Mouse (Mus musculus) cortical plate, adult 2 months (tissue): ENCODE measurements around the gene Ddt. TPM values are rescaled to one million over a fixed set of nuclear protein-coding genes. Genes with fewer than 3 reads are reported as not detected.
A peak's percentile ranks its signal among the peaks of the same experiment; 100 is the strongest.

ENCODE experiments used
- H3K27ac ChIP-seq: fragments of 200-500 bp; 2 replicates; pipeline ENCODE4 v1.5.1; 2012; ENCODE audit warnings: low read length, control low read depth, inconsistent platforms; ENCODE audit not compliant: insufficient read depth
- H3K4me1 ChIP-seq: fragments of 200-500 bp; 2 replicates; pipeline ENCODE4 v1.6.1; 2011; ENCODE audit warnings: low read length; ENCODE audit not compliant: control insufficient read depth, insufficient read depth
- H3K4me3 ChIP-seq: fragments of 200-500 bp; 2 replicates; pipeline ENCODE4 v1.5.1; 2011; ENCODE audit warnings: mild to moderate bottlenecking, low read length, control low read depth; ENCODE audit not compliant: insufficient read depth
- CTCF ChIP-seq: fragments of 200-500 bp; IDR thresholded peaks from 2 replicates; pipeline ENCODE4 v1.5.1; 2011; ENCODE audit warnings: mild to moderate bottlenecking, control low read depth, low read length; ENCODE audit not compliant: insufficient read depth; ENCODE audit errors: extremely low read depth
- POLR2A ChIP-seq: fragments of 200-500 bp; IDR thresholded peaks from 2 replicates; pipeline ENCODE4 v1.6.1; 2011; ENCODE audit warnings: mild to moderate bottlenecking, low read length, control low read depth; ENCODE audit not compliant: insufficient read depth; ENCODE audit errors: extremely low read depth
- polyA plus RNA-seq: library from polyadenylated mRNA; depleted of rRNA; stranded (reverse); fragments of >200 nt; gene quantifications from 2 replicates; pipeline ENCODE4 v1.2.3, GENCODE M21; 2012; rRNA removed

Gene Ddt
- polyA plus RNA-seq, result 85.2 and 90.3 TPM in 2 replicates

- no peaks in the 10 kb centered on the region for H3K4me1 ChIP-seq
- TF ChIP-seq POLR2A (peak; percentile 84; the same call in 1 of the 2 replicates), CTCF (peak; percentile 24; the same call in 1 of the 2 replicates)
- H3K4me3 ChIP-seq, result peak within 1 kb of the TSS; percentile 79
- H3K27ac ChIP-seq, result no peak within 1 kb of the TSS
Observed at GRCm38 (mm10) chr10:75772795-75773664, at the start of gene Ddt. Gene Ddt, minus strand, starts transcription at chr10:75773414.

- H3K4me3 ChIP-seq, result no peak within 1 kb of the TSS
- no peak for TF ChIP-seq CTCF
- no peak for TF ChIP-seq POLR2A
- H3K27ac ChIP-seq, result no peak within 1 kb of the TSS
- no peaks in the 10 kb centered on the region for H3K4me1 ChIP-seq
Observed at GRCm38 (mm10) chr10:75822443-75822842, 49.2 kb upstream of the Ddt start, which contains the start of gene Gstt4. Gene Gstt4, minus strand, starts transcription at chr10:75822543.

GRCm38 (mm10) chr10:75819882-75820281 is 46.7 kb upstream of the Ddt start:
- Histone ChIP-seq H3K4me3 (no peak overlapping the region), H3K4me1 (no peaks in the 10 kb centered on the region), H3K27ac (no peak overlapping the region)
- TF ChIP-seq POLR2A (no peak), CTCF (no peak)

- Histone ChIP-seq H3K4me1 (no peaks in the 10 kb centered on the region), H3K4me3 (no peak overlapping the region), H3K27ac (no peak overlapping the region)
- TF ChIP-seq POLR2A, result no peak
Observed at GRCm38 (mm10) chr10:75818641-75819040, 45.4 kb upstream of the Ddt start.

- Histone ChIP-seq H3K4me1 (no peaks in the 10 kb centered on the region), H3K27ac (no peak overlapping the region), H3K4me3 (no peak overlapping the region)
- TF ChIP-seq POLR2A, result no peak
- no peak for TF ChIP-seq CTCF
Observed at GRCm38 (mm10) chr10:75804217-75804616, 31.0 kb upstream of the Ddt start.

GRCm38 (mm10) chr10:75798176-75798696 is 25.0 kb upstream of the Ddt start, which contains the start of gene Gstt1:
Gene Gstt1, minus strand, starts transcription at chr10:75798584.
- Histone ChIP-seq H3K27ac (no peak within 1 kb of the TSS), H3K4me3 (peak within 1 kb of the TSS; percentile 45), H3K4me1 (no peaks in the 10 kb centered on the region)
- TF ChIP-seq POLR2A, result 0 out of 2 replicates have a peak, but pooled peaks have one; percentile 19
- TF ChIP-seq CTCF, result no peak

GRCm38 (mm10) chr10:75797619-75798175 is 24.5 kb upstream of the Ddt start:
- Histone ChIP-seq H3K27ac (no peak overlapping the region), H3K4me1 (no peaks in the 10 kb centered on the region), H3K4me3 (peak overlapping the region; percentile 45)
- no peak for TF ChIP-seq CTCF
- no peak for TF ChIP-seq POLR2A

GRCm38 (mm10) chr10:75796731-75797516 is 23.7 kb upstream of the Ddt start:
- Histone ChIP-seq H3K27ac (no peak overlapping the region), H3K4me1 (no peaks in the 10 kb centered on the region), H3K4me3 (peak overlapping the region; percentile 45; the same call in 1 of the 2 replicates)
- TF ChIP-seq POLR2A, result no peak

- Histone ChIP-seq H3K4me3 (no peak overlapping the region), H3K4me1 (no peaks in the 10 kb centered on the region), H3K27ac (no peak overlapping the region)
- TF ChIP-seq POLR2A, result no peak
- TF ChIP-seq CTCF, result no peak
Observed at GRCm38 (mm10) chr10:75794880-75795279, 21.7 kb upstream of the Ddt start.
